Mouse (Mus musculus) embryo, embryonic 10.5 days (tissue): ENCODE data around the gene Sirt1.

ENCODE experiments used
- DNase-seq: peaks from one replicate; pipeline ENCODE4 v3.0.0-alpha.2; 2015; ENCODE audit warnings: low spot score

Sirt1 gene

GRCm38 (mm10) chr10:63327091-63327490 lies 54.4 kb downstream of the Sirt1 start:
- no peak for DNase-seq

- DNase-seq, result no peak
Observed at GRCm38 (mm10) chr10:63313726-63314125, 67.8 kb downstream of the Sirt1 start.

- peak; percentile 88 for DNase-seq
Observed at GRCm38 (mm10) chr10:63308582-63309366, 72.7 kb downstream of the Sirt1 start.

- no peak for DNase-seq
Observed at GRCm38 (mm10) chr10:63302356-63302755, 79.1 kb downstream of the Sirt1 start.

- no peak for DNase-seq
Observed at GRCm38 (mm10) chr10:63282846-63283245, 98.7 kb downstream of the Sirt1 start.

GRCm38 (mm10) chr10:63282417-63282816 lies 99.1 kb downstream of the Sirt1 start:
- no peak for DNase-seq

- no peak for DNase-seq
Observed at GRCm38 (mm10) chr10:63279851-63280250, 101.7 kb downstream of the Sirt1 start.

GRCm38 (mm10) chr10:63277010-63277409 lies 104.5 kb downstream of the Sirt1 start:
- no peak for DNase-seq

GRCm38 (mm10) chr10:63272868-63273267 lies 108.6 kb downstream of the Sirt1 start:
- DNase-seq, result no peak

GRCm38 (mm10) chr10:63272401-63272800 lies 109.1 kb downstream of the Sirt1 start:
- DNase-seq, result no peak
